Mouse (Mus musculus): ENCODE measurements around the gene Ube4a. TPM values are rescaled to one million over a fixed set of nuclear protein-coding genes. Genes with fewer than 3 reads are reported as not detected.
A peak's percentile ranks its signal among the peaks of the same experiment; 100 is the strongest.

Ube4a gene
- polyA plus RNA-seq, 1 experiment from 2014 or later, result 14.3 TPM

DNA sequence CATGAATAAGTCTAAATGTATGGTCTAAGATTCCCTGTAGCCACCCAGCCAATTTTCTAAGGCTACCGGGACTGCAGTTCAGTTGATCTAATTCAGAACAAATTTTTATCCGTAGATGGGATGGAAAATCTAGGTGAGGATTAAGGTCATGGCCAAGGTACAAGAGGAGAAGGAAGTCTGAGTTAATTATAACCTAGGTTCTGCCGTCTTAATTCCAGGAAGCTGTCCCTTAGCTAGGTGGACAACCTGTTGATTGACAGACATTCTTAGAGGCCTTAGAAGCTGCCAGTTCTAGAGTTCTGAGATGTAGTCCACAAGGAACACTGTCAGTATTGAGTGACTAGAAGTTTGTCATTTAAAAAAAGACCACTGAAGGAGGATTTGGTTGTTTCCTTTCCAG is 65.7 kb downstream of the Ube4a start:
- H3K4me2 ChIP-seq (replicated peaks; ENCODE audit: low read depth), result no peak overlapping the region
- no peaks in the 10 kb centered on the region for H3K4me1 ChIP-seq (replicated peaks; ENCODE audit: control insufficient read depth, insufficient read depth)
- DNase-seq (ENCODE audit: low spot score) (no peak), ATAC-seq (ENCODE audit: low FRiP score, low TSS enrichment) (no peak)
- H3K27me3 ChIP-seq (ENCODE audit: control insufficient read depth, insufficient read depth, low read length), result no peaks in the 10 kb centered on the region
- 50% methylated on average over 3 of the region's 3 CpGs for WGBS
- TF ChIP-seq CTCF (IDR thresholded peaks at IDR 0.05; ENCODE audit: low read depth), result no peak
- no peak for TF ChIP-seq EP300 (optimal IDR thresholded peaks at IDR 0.05)
- no peak overlapping the region for H3K27ac ChIP-seq (replicated peaks)
- no peaks in the 10 kb centered on the region for H3K9me3 ChIP-seq (ENCODE audit: control insufficient read depth, low read length)
- no peak overlapping the region for H3K4me3 ChIP-seq (ENCODE audit: low read depth, low read length)
- H3K36me3 ChIP-seq (ENCODE audit: control insufficient read depth, insufficient read depth, low read length), result no peaks in the 10 kb centered on the region
- no peak overlapping the region for H3K9ac ChIP-seq (ENCODE audit: low read length)

DNA sequence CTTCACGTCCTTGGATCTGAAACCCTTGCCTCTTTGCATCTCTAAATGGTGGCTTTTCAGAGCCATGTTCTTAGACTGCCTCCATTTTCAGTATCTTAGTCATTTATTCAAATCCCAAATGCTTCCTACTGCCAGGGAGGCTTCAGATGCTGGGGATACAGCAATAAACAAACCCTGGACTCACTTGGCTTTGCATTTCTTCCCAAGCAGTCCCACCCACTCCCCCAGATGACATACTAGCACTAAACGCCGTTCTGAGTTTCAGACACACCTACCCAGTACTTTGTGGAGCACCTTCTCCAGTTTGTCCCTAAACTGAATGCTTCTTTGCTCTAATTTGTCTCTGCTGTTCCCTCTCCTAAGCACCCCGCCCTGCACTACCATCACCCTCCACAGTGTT is 68.4 kb downstream of the Ube4a start:
- peak; percentile 12; the same call in 1 of the 2 replicates for TF ChIP-seq CTCF (IDR thresholded peaks at IDR 0.05; ENCODE audit: low read depth)
- no peak for TF ChIP-seq EP300 (optimal IDR thresholded peaks at IDR 0.05)
- H3K9me3 ChIP-seq (ENCODE audit: control insufficient read depth, low read length), result no peaks in the 10 kb centered on the region
- no peak overlapping the region for H3K9ac ChIP-seq (ENCODE audit: low read length)

DNA sequence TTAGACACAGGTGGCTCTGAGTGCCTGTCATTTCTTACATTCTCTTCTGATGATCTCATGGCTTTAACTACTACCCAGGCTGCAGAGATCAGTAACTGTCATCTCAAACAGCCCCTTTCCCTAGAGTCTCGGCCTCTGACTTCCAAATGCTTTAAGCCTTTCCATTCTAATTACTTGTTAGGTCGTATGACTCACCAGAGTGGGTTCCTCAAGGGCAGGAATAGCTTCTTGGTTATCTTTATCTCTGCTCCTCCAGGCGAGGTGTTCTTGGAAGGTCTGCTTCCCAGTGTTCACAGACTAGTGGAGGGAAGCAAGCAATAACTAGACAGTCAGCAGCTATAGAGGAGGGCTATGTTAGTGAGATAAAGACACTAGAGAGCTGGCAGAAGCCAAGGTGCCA is 72.7 kb downstream of the Ube4a start:
- Histone ChIP-seq H3K36me3 (ENCODE audit: control insufficient read depth, insufficient read depth, low read length) (no peaks in the 10 kb centered on the region), H3K4me3 (ENCODE audit: low read depth, low read length) (no peak overlapping the region), H3K4me1 (replicated peaks; ENCODE audit: control insufficient read depth, insufficient read depth) (no peaks in the 10 kb centered on the region), H3K9ac (ENCODE audit: low read length) (no peak overlapping the region), H3K9me3 (ENCODE audit: control insufficient read depth, low read length) (no peaks in the 10 kb centered on the region), H3K27ac (replicated peaks) (no peak overlapping the region), H3K27me3 (ENCODE audit: control insufficient read depth, insufficient read depth, low read length) (no peaks in the 10 kb centered on the region), H3K4me2 (replicated peaks; ENCODE audit: low read depth) (no peak overlapping the region)
- TF ChIP-seq EP300 (optimal IDR thresholded peaks at IDR 0.05) (no peak), CTCF (IDR thresholded peaks at IDR 0.05; ENCODE audit: low read depth) (no peak)
- 49% methylated on average over 3 of the region's 3 CpGs for WGBS
- DNase-seq (ENCODE audit: low spot score) (no peak), ATAC-seq (ENCODE audit: low FRiP score, low TSS enrichment) (no peak)

More for the DNA sequence above, 68.4 kb downstream of the Ube4a start:
- WGBS, result 51% methylated on average over 4 of the region's 4 CpGs
- ATAC-seq (ENCODE audit: low FRiP score, low TSS enrichment) (no peak), DNase-seq (ENCODE audit: low spot score) (no peak)
- Histone ChIP-seq H3K27ac (replicated peaks) (no peak overlapping the region), H3K4me3 (ENCODE audit: low read depth, low read length) (no peak overlapping the region), H3K4me1 (replicated peaks; ENCODE audit: control insufficient read depth, insufficient read depth) (no peaks in the 10 kb centered on the region), H3K36me3 (ENCODE audit: control insufficient read depth, insufficient read depth, low read length) (no peaks in the 10 kb centered on the region), H3K27me3 (ENCODE audit: control insufficient read depth, insufficient read depth, low read length) (no peaks in the 10 kb centered on the region), H3K4me2 (replicated peaks; ENCODE audit: low read depth) (no peak overlapping the region)

DNA sequence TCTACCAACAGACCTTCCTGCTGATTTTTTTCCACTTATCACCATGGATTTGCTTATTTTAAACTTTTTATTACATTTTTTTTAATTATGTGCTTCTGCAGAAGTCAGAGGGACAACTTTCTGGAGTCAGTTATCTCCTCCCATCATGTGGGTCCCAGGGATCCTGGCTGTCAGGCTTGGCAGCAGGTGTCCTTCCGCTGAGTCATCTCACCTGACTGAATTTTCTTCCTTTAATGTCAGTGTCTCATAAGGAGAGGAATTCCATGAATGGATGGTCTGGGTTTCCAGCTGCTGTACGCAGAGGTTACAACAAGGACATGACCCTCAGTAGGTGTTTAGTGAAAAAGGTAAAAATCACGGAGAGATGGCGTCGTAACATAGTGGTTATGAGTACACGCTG is 74.2 kb downstream of the Ube4a start:
- no peak for DNase-seq (ENCODE audit: low spot score)
- TF ChIP-seq EP300 (optimal IDR thresholded peaks at IDR 0.05) (no peak), CTCF (IDR thresholded peaks at IDR 0.05; ENCODE audit: low read depth) (no peak)
- Histone ChIP-seq H3K9me3 (ENCODE audit: control insufficient read depth, low read length) (no peaks in the 10 kb centered on the region), H3K36me3 (ENCODE audit: control insufficient read depth, insufficient read depth, low read length) (no peaks in the 10 kb centered on the region), H3K4me2 (replicated peaks; ENCODE audit: low read depth) (no peak overlapping the region), H3K4me1 (replicated peaks; ENCODE audit: control insufficient read depth, insufficient read depth) (no peaks in the 10 kb centered on the region), H3K4me3 (ENCODE audit: low read depth, low read length) (no peak overlapping the region), H3K27ac (replicated peaks) (no peak overlapping the region), H3K9ac (ENCODE audit: low read length) (no peak overlapping the region), H3K27me3 (ENCODE audit: control insufficient read depth, insufficient read depth, low read length) (no peaks in the 10 kb centered on the region)
- 85% methylated on average over 6 of the region's 6 CpGs for WGBS
- ATAC-seq (ENCODE audit: low FRiP score, low TSS enrichment), result no peak

DNA sequence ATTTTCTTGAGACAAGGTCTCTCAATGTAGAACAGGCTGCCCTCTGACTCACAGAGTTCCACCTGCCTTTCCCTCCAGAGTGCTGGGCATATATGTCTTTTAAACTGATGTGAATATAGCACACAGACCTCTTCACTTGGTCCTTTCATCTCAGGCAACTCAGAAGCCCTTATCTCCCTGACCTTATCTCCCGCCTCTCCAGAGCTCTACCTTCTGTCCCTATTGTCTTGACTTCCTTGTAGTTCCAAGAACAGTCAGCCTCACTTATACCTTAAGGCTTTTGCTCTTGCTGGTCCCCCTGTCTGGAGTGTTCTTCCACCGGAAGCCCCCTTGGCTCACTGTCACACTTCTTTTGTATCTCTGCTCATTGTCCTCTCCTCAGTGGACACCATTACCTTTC is 75.3 kb downstream of the Ube4a start:
- H3K9ac ChIP-seq (ENCODE audit: low read length), result no peak overlapping the region
- no peaks in the 10 kb centered on the region for H3K4me1 ChIP-seq (replicated peaks; ENCODE audit: control insufficient read depth, insufficient read depth)
- DNase-seq (ENCODE audit: low spot score) (no peak), ATAC-seq (ENCODE audit: low FRiP score, low TSS enrichment) (no peak)
- H3K4me3 ChIP-seq (ENCODE audit: low read depth, low read length), result no peak overlapping the region
- H3K27ac ChIP-seq (replicated peaks), result no peak overlapping the region
- no peak for TF ChIP-seq CTCF (IDR thresholded peaks at IDR 0.05; ENCODE audit: low read depth)
- TF ChIP-seq EP300 (optimal IDR thresholded peaks at IDR 0.05), result no peak
- H3K27me3 ChIP-seq (ENCODE audit: control insufficient read depth, insufficient read depth, low read length), result no peaks in the 10 kb centered on the region
- WGBS, result 46% methylated on average over 2 of the region's 2 CpGs
- no peaks in the 10 kb centered on the region for H3K9me3 ChIP-seq (ENCODE audit: control insufficient read depth, low read length)
- H3K36me3 ChIP-seq (ENCODE audit: control insufficient read depth, insufficient read depth, low read length), result no peaks in the 10 kb centered on the region
- no peak overlapping the region for H3K4me2 ChIP-seq (replicated peaks; ENCODE audit: low read depth)

DNA sequence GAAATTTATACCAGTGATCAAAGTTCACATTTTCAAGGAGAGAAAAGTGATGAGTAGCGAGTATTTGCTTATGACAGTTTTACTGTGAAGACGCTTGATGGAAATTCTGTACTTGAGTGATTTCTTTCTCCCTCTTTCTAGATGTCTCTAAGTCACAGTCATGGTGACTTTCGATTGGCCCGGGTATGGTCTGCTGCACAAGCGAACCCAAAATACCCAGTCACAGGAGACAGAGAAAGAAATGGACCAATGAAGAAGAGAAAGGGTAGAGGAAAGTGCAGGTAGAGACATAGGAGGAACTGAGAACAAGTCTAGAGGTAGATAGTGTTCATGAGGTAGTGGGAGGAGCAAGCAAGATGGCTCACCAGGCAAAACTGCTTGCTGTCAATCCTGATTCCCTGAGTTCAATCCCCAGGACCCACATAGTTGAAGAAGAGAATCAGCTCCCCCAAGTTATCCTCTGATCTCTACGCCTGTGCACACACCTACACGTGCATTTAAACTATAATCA is 77.2 kb downstream of the Ube4a start:
- no peaks in the 10 kb centered on the region for H3K4me1 ChIP-seq (replicated peaks; ENCODE audit: control insufficient read depth, insufficient read depth)
- H3K27me3 ChIP-seq (ENCODE audit: control insufficient read depth, insufficient read depth, low read length), result no peaks in the 10 kb centered on the region
- H3K27ac ChIP-seq (replicated peaks), result no peak overlapping the region
- no peak overlapping the region for H3K4me2 ChIP-seq (replicated peaks; ENCODE audit: low read depth)
- H3K9ac ChIP-seq (ENCODE audit: low read length), result no peak overlapping the region
- H3K9me3 ChIP-seq (ENCODE audit: control insufficient read depth, low read length), result no peaks in the 10 kb centered on the region
- DNase-seq (ENCODE audit: low spot score), result no peak
- 84% methylated on average over 7 of the region's 7 CpGs for WGBS
- TF ChIP-seq EP300 (optimal IDR thresholded peaks at IDR 0.05), result no peak
- TF ChIP-seq CTCF (IDR thresholded peaks at IDR 0.05; ENCODE audit: low read depth), result no peak
- H3K4me3 ChIP-seq (ENCODE audit: low read depth, low read length), result no peak overlapping the region
- H3K36me3 ChIP-seq (ENCODE audit: control insufficient read depth, insufficient read depth, low read length), result no peaks in the 10 kb centered on the region
- ATAC-seq (ENCODE audit: low FRiP score, low TSS enrichment), result no peak
